Mouse (Mus musculus) hindbrain, embryonic 12.5 days (tissue): ENCODE data around the gene Relt. TPM values are rescaled to one million over a fixed set of nuclear protein-coding genes. Genes with fewer than 3 reads are reported as not detected.

Experiments
- ATAC-seq: fragments of 200-750 bp; cut with Nextera tagmentation; 2 replicates; pipeline ENCODE4 v1.8.0; 2017; ENCODE audit warnings: moderate TSS enrichment; ENCODE audit not compliant: low FRiP score
- H3K27ac ChIP-seq: fragments of 300-500 bp; sonication (generic); 2 replicates; pipeline ENCODE4 v1.5.1; 2016; ENCODE audit warnings: mild to moderate bottlenecking
- H3K27me3 ChIP-seq: fragments of 300-500 bp; sonication (generic); 2 replicates; pipeline ENCODE4 v1.6.1; 2016; ENCODE audit warnings: mild to moderate bottlenecking
- H3K36me3 ChIP-seq: fragments of 300-500 bp; sonication (generic); 2 replicates; pipeline ENCODE4 v1.6.1; 2016; ENCODE audit warnings: mild to moderate bottlenecking
- H3K4me1 ChIP-seq: fragments of 300-500 bp; sonication (generic); 2 replicates; pipeline ENCODE4 v1.6.1; 2016
- H3K4me2 ChIP-seq: fragments of 300-500 bp; sonication (generic); replicated peaks from 2 replicates; pipeline ENCODE4 v1.6.1; 2016; ENCODE audit warnings: mild to moderate bottlenecking
- H3K4me3 ChIP-seq: fragments of 300-500 bp; sonication (generic); 2 replicates; pipeline ENCODE4 v1.5.1; 2016; ENCODE audit warnings: mild to moderate bottlenecking
- H3K9ac ChIP-seq: fragments of 300-500 bp; sonication (generic); 2 replicates; pipeline ENCODE4 v1.6.1; 2016; ENCODE audit warnings: mild to moderate bottlenecking, moderate library complexity
- H3K9me3 ChIP-seq: fragments of 300-500 bp; sonication (generic); replicated peaks from 2 replicates; pipeline ENCODE4 v1.6.1; 2016; ENCODE audit warnings: mild to moderate bottlenecking
- WGBS: fragments of 180-500 bp; shearing (Covaris S2); methylation state at CpG from one replicate; pipeline ENCODE4 v1.1.7; 2016; 5-methylcytosine and 5-hydroxymethylcytosine counted together
- polyA plus RNA-seq: library from polyadenylated mRNA; unstranded; fragments of >200 nt; fragmentation: Nextera tagmentation; extraction: Ambion mirVana; gene quantifications from 2 replicates; pipeline ENCODE4 v1.2.1, GENCODE M21; 2016

Gene Relt
- polyA plus RNA-seq, 1 experiment from 2014 or later, result 3.6 TPM

GRCm38 (mm10) chr7:100894833-100895226 is 31.6 kb upstream of the Relt start:
- peak overlapping the region; percentile 60 for H3K4me3 ChIP-seq
- H3K27ac ChIP-seq, result no peak overlapping the region
- 2% methylated on average over 12 of the region's 12 CpGs for WGBS
- peaks cover 2% of the 10 kb centered on the region for H3K36me3 ChIP-seq
- H3K4me2 ChIP-seq, result peak overlapping the region; percentile 93
- peak overlapping the region; percentile 80 for H3K9ac ChIP-seq
- peaks cover 32% of the 10 kb centered on the region for H3K4me1 ChIP-seq
- peak; percentile 58 for ATAC-seq
- peaks cover 6% of the 10 kb centered on the region for H3K27me3 ChIP-seq
- H3K9me3 ChIP-seq, result no peaks in the 10 kb centered on the region

GRCm38 (mm10) chr7:100894057-100894832 is 31.0 kb upstream of the Relt start:
- Histone ChIP-seq H3K9ac (peak overlapping the region; percentile 80), H3K27ac (0 out of 2 replicates have a peak overlapping the region, but pooled peaks have one; percentile 35), H3K4me3 (peak overlapping the region; percentile 60), H3K4me2 (peak overlapping the region; percentile 93), H3K27me3 (peaks cover 6% of the 10 kb centered on the region), H3K4me1 (peaks cover 32% of the 10 kb centered on the region), H3K9me3 (no peaks in the 10 kb centered on the region), H3K36me3 (peaks cover 8% of the 10 kb centered on the region)
- peak; percentile 59 for ATAC-seq
- 7% methylated on average over 29 of the region's 53 CpGs for WGBS

DNA sequence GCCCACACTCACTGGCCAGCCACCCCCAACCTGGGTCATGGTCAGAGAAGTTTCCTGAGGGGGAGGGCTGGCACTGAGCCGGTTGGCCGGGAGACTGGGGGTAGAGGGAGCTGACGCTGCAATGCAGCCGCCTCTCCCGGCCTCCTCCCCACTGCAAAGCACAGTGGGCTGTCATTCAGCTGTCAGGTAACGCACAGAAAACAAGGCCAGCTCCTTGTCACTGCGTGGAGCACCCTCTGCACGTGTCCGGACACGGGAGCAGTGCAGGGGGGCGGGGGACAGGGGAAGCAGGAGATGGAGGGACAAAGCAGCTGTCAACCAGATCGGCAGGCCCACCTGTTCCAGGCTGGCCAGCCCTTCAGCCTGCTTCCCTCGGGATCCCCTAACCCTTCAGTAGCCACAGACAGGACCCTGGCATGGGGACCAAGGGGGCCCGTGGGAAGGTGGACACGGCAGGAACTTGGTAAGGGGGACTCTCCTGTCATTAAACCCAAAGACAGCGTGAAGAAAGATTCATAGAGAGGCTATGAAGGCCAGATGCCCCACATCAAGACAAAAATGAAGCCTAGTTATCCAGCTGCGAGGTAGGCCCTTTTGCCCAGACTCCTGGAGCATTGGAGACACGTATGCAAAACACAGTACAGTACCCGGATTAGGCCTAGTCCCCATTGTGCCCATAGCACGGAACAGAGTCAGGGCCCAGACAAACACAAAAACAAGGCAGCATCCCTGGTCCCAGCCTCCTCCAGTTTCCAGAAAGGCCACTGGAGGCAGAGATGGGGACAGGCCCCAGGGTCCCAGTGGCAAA is 30.2 kb upstream of the Relt start:
- Histone ChIP-seq H3K9me3 (no peaks in the 10 kb centered on the region), H3K27me3 (peaks cover 6% of the 10 kb centered on the region), H3K4me3 (0 out of 2 replicates have a peak overlapping the region, but pooled peaks have one; percentile 2), H3K27ac (no peak overlapping the region; the same call in 1 of the 2 replicates), H3K36me3 (peaks cover 12% of the 10 kb centered on the region), H3K4me2 (peak overlapping the region; percentile 93), H3K4me1 (peaks cover 32% of the 10 kb centered on the region), H3K9ac (peak overlapping the region; percentile 57)
- WGBS, result 37% methylated on average over 20 of the region's 20 CpGs
- ATAC-seq, result peak; percentile 22; the same call in 1 of the 2 replicates

- peaks cover 45% of the 10 kb centered on the region for H3K36me3 ChIP-seq
- no peak overlapping the region for H3K4me2 ChIP-seq
- no peaks in the 10 kb centered on the region for H3K9me3 ChIP-seq
- H3K9ac ChIP-seq, result no peak overlapping the region
- H3K4me3 ChIP-seq, result no peak overlapping the region
- 31% methylated on average over 3 of the region's 3 CpGs for WGBS
- H3K27me3 ChIP-seq, result no peaks in the 10 kb centered on the region
- H3K4me1 ChIP-seq, result no peaks in the 10 kb centered on the region
- no peak for ATAC-seq
- no peak overlapping the region for H3K27ac ChIP-seq
Measured at GRCm38 (mm10) chr7:100886535-100886934, 23.3 kb upstream of the Relt start.

DNA sequence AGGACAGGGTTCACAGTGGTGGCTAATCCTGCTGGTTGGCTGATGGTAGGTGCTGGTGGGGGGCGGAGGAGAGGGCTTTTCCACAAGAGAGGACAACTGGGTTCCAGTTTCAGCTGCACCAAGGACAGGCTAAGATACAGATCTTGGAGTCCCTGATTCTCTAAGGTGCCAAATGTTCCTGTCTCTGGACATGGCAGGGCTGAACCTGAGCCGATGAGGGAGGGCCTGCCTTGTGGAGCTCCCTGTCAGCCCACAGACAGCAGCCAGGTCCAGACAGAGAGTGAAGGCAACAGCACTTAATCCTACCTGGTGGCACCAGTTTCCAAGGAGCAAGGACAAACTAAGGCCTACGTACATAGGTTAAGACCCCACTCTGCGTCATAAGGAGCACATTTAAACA is 21.2 kb upstream of the Relt start:
- H3K9ac ChIP-seq, result no peak overlapping the region
- H3K36me3 ChIP-seq, result peaks cover 55% of the 10 kb centered on the region
- WGBS, result 90% methylated on average over 4 of the region's 4 CpGs
- no peak overlapping the region for H3K4me2 ChIP-seq
- H3K4me1 ChIP-seq, result no peaks in the 10 kb centered on the region
- no peak for ATAC-seq
- no peaks in the 10 kb centered on the region for H3K9me3 ChIP-seq
- H3K27me3 ChIP-seq, result no peaks in the 10 kb centered on the region
- no peak overlapping the region for H3K27ac ChIP-seq
- no peak overlapping the region for H3K4me3 ChIP-seq

GRCm38 (mm10) chr7:100881950-100882349 is 18.7 kb upstream of the Relt start:
- no peak overlapping the region for H3K27ac ChIP-seq
- no peak overlapping the region for H3K9ac ChIP-seq
- H3K36me3 ChIP-seq, result peaks cover 56% of the 10 kb centered on the region
- 91% methylated on average over 4 of the region's 4 CpGs for WGBS
- H3K27me3 ChIP-seq, result no peaks in the 10 kb centered on the region
- H3K9me3 ChIP-seq, result no peaks in the 10 kb centered on the region
- H3K4me1 ChIP-seq, result no peaks in the 10 kb centered on the region
- ATAC-seq, result no peak
- no peak overlapping the region for H3K4me3 ChIP-seq
- H3K4me2 ChIP-seq, result no peak overlapping the region

GRCm38 (mm10) chr7:100881531-100881930 is 18.3 kb upstream of the Relt start:
- Histone ChIP-seq H3K27ac (no peak overlapping the region), H3K4me3 (no peak overlapping the region), H3K4me1 (no peaks in the 10 kb centered on the region), H3K27me3 (no peaks in the 10 kb centered on the region), H3K9me3 (no peaks in the 10 kb centered on the region), H3K36me3 (peaks cover 60% of the 10 kb centered on the region), H3K4me2 (no peak overlapping the region), H3K9ac (no peak overlapping the region)
- WGBS, result 96% methylated on average over 9 of the region's 9 CpGs
- ATAC-seq, result no peak

DNA sequence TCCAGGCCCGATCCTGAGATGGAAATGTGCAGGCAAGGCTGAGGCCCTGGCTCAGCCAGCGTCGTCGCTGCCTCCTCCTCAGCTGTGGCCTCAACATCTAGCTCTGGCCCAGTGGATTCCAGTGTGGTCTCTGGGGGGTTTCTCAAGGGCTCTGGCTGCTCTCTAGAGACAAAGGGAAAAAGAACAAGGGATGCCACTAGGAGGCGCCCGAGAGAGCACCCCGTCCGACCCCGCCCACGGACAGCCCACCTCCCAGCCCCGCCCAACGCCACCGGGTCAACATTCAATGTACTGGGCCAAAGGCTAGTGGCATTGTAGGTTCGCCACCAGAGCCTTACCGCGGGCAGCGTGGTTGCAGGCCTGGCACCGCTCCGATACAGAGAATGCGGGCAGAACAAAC is 16.3 kb upstream of the Relt start:
- no peaks in the 10 kb centered on the region for H3K27me3 ChIP-seq
- H3K27ac ChIP-seq, result no peak overlapping the region
- no peaks in the 10 kb centered on the region for H3K9me3 ChIP-seq
- H3K4me3 ChIP-seq, result no peak overlapping the region
- H3K36me3 ChIP-seq, result peaks cover 55% of the 10 kb centered on the region
- no peaks in the 10 kb centered on the region for H3K4me1 ChIP-seq
- ATAC-seq, result 0 out of 2 replicates have a peak, but pooled peaks have one; percentile 23
- WGBS, result 19% methylated on average over 20 of the region's 20 CpGs
- H3K9ac ChIP-seq, result no peak overlapping the region
- H3K4me2 ChIP-seq, result 0 out of 2 replicates have a peak overlapping the region, but pooled peaks have one; percentile 3

DNA sequence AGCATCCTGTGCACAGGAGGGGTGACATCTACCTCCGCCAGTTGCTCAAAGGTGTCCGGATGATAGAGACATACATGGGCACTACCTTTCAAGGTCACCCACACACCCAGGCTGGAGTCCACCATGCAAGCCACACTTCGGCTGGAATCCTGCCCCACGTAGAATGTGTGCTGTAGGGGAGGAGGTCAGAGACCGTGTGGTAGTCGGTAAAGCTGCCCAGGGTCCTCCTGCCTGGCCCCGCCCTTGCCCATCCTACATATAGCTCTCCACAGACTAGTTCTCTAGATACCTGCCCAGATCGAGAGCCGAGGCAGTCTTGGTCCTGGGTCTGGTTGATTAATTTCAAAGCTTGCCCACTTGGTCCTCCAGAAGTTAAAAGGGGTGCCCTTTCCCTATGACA is 13.5 kb upstream of the Relt start:
- H3K36me3 ChIP-seq, result peaks cover 61% of the 10 kb centered on the region
- H3K27ac ChIP-seq, result no peak overlapping the region
- WGBS, result 98% methylated on average over 9 of the region's 9 CpGs
- H3K27me3 ChIP-seq, result no peaks in the 10 kb centered on the region
- no peak overlapping the region for H3K4me2 ChIP-seq
- H3K9me3 ChIP-seq, result no peaks in the 10 kb centered on the region
- no peak overlapping the region for H3K4me3 ChIP-seq
- ATAC-seq, result no peak
- no peaks in the 10 kb centered on the region for H3K4me1 ChIP-seq
- no peak overlapping the region for H3K9ac ChIP-seq

DNA sequence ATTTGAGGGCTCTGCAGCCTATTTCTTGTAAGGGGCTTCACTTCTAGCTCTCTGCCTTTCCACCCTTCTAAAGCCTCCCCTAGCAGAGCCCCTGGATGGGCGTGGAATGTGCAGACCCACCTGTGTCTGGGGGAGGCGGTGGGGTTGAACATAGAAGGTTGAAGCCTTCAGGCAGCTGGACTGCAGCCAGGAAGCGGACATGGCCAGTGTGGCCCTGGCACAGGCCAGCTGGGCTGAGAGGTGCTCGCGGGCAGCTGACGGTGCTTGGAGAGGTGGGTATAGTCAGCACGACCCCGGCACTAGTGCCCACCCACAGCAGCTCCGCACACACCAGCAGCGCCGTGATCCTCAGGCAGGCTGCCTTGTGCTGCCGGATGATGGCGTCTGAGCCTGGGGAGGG is 13.0 kb upstream of the Relt start:
- WGBS, result 93% methylated on average over 11 of the region's 13 CpGs
- H3K4me1 ChIP-seq, result no peaks in the 10 kb centered on the region
- peaks cover 57% of the 10 kb centered on the region for H3K36me3 ChIP-seq
- H3K27ac ChIP-seq, result no peak overlapping the region
- ATAC-seq, result no peak
- H3K4me2 ChIP-seq, result no peak overlapping the region
- no peaks in the 10 kb centered on the region for H3K27me3 ChIP-seq
- H3K9me3 ChIP-seq, result no peaks in the 10 kb centered on the region
- no peak overlapping the region for H3K9ac ChIP-seq
- H3K4me3 ChIP-seq, result no peak overlapping the region

GRCm38 (mm10) chr7:100875822-100876221 is 12.6 kb upstream of the Relt start:
- H3K4me1 ChIP-seq, result no peaks in the 10 kb centered on the region
- H3K27ac ChIP-seq, result no peak overlapping the region
- no peak overlapping the region for H3K4me3 ChIP-seq
- H3K9ac ChIP-seq, result no peak overlapping the region
- 70% methylated on average over 1 of the region's 1 CpGs for WGBS
- H3K27me3 ChIP-seq, result no peaks in the 10 kb centered on the region
- H3K9me3 ChIP-seq, result no peaks in the 10 kb centered on the region
- H3K4me2 ChIP-seq, result no peak overlapping the region
- peaks cover 52% of the 10 kb centered on the region for H3K36me3 ChIP-seq
- ATAC-seq, result no peak

- Histone ChIP-seq H3K4me2 (no peak overlapping the region), H3K27me3 (no peaks in the 10 kb centered on the region), H3K36me3 (peaks cover 40% of the 10 kb centered on the region), H3K27ac (no peak overlapping the region), H3K9ac (no peak overlapping the region), H3K9me3 (no peaks in the 10 kb centered on the region), H3K4me1 (no peaks in the 10 kb centered on the region), H3K4me3 (no peak overlapping the region)
- ATAC-seq, result no peak
- 91% methylated on average over 13 of the region's 13 CpGs for WGBS
Measured at GRCm38 (mm10) chr7:100873197-100873596, 10.0 kb upstream of the Relt start.
